Mouse (Mus musculus) adrenal gland (tissue): ENCODE data around the gene Psmc1.

Experiments
- intact Hi-C: fragments of 180-260 bp; cut with DNase I; formaldehyde crosslinking; loops from one replicate; pipeline ENCODE4 v1.15.1; 2025

Gene Psmc1

GRCm38 (mm10) chr12:100167931-100168871, 58.2 kb downstream of the Psmc1 start:
- intact Hi-C loops, result no loop called here

GRCm38 (mm10) chr12:100172481-100172880, 62.5 kb downstream of the Psmc1 start:
- intact Hi-C loops, result no loop called here
